Mouse (Mus musculus): Measurements from ENCODE around the gene Fus.
"Not testable (repeated sequence)": the region's sequence is repeated elsewhere in the genome, so short reads cannot be mapped to it uniquely, and the experiment has no call there.

Gene Fus

GRCm38 (mm10) chr7:127967004-127967921 is at the start of gene Fus:
TSS of gene Fus (plus strand) at chr7:127967457.
- peak; percentile 97 for DNase-seq (ENCODE audit: low spot score in 2 of 2)

GRCm38 (mm10) chr7:127918203-127918602 is 49.1 kb upstream of the Fus start:
- DNase-seq (ENCODE audit: low spot score in 2 of 2), result peak; percentile 31 to 65

- DNase-seq (ENCODE audit: low spot score in 2 of 2), result peak in 1 of 2 experiments; percentile 41
These were observed 48.0 kb upstream of the Fus start for GRCm38 (mm10) chr7:127919290-127919689.

GRCm38 (mm10) chr7:127921516-127921915 is 45.7 kb upstream of the Fus start:
- DNase-seq (ENCODE audit: low spot score in 2 of 2), result no peak

GRCm38 (mm10) chr7:127922451-127923275 is 44.6 kb upstream of the Fus start:
- peak; percentile 32 to 61 for DNase-seq (ENCODE audit: low spot score in 2 of 2)

GRCm38 (mm10) chr7:127923714-127924113 is 43.5 kb upstream of the Fus start:
- no peak for DNase-seq (ENCODE audit: low spot score in 2 of 2)

GRCm38 (mm10) chr7:127925252-127925651 is 42.0 kb upstream of the Fus start:
- no peak for DNase-seq (ENCODE audit: low spot score in 2 of 2)

- DNase-seq (ENCODE audit: low spot score in 2 of 2), result no peak
These were observed 41.2 kb upstream of the Fus start for GRCm38 (mm10) chr7:127926066-127926465.

- no peak for DNase-seq (ENCODE audit: low spot score in 2 of 2)
These were observed 40.4 kb upstream of the Fus start for GRCm38 (mm10) chr7:127926846-127927245.

- no peak for DNase-seq (ENCODE audit: low spot score in 2 of 2)
These were observed 39.5 kb upstream of the Fus start for GRCm38 (mm10) chr7:127927726-127928125.

- no peak for DNase-seq (ENCODE audit: low spot score in 2 of 2)
These were observed 38.7 kb upstream of the Fus start for GRCm38 (mm10) chr7:127928596-127928995.

- DNase-seq (ENCODE audit: low spot score in 2 of 2), result no peak
These were observed 37.3 kb upstream of the Fus start, which contains the start of gene Prss8 for GRCm38 (mm10) chr7:127929923-127930322. TSS of gene Prss8 (minus strand) at chr7:127930104.

- DNase-seq (ENCODE audit: low spot score in 2 of 2), result no peak
These were observed 36.6 kb upstream of the Fus start for GRCm38 (mm10) chr7:127930636-127931035.

GRCm38 (mm10) chr7:127931351-127932135 is 35.7 kb upstream of the Fus start:
- DNase-seq (ENCODE audit: low spot score in 2 of 2), result no peak

GRCm38 (mm10) chr7:127932273-127933031 is 34.8 kb upstream of the Fus start:
- no peak for DNase-seq (ENCODE audit: low spot score in 2 of 2)

GRCm38 (mm10) chr7:127934075-127934474 is 33.2 kb upstream of the Fus start:
- no peak for DNase-seq (ENCODE audit: low spot score in 2 of 2)

- DNase-seq (ENCODE audit: low spot score in 2 of 2), result peak; percentile 90 to 94
These were observed 32.1 kb upstream of the Fus start for GRCm38 (mm10) chr7:127935028-127935722.

- no peak for DNase-seq (ENCODE audit: low spot score in 2 of 2)
These were observed 31.5 kb upstream of the Fus start for GRCm38 (mm10) chr7:127935748-127936159.

- DNase-seq (ENCODE audit: low spot score in 2 of 2), result no peak
These were observed 30.9 kb upstream of the Fus start for GRCm38 (mm10) chr7:127936216-127936884.

GRCm38 (mm10) chr7:127942097-127942496 is 25.2 kb upstream of the Fus start:
- DNase-seq (ENCODE audit: low spot score in 2 of 2), result not testable (repeated sequence)

Data from natural killer cell, adult 2 months (primary cell).